Mouse (Mus musculus): ENCODE data around the gene Gm45717.
"Not testable (repeated sequence)": the region's sequence is repeated elsewhere in the genome, so short reads cannot be mapped to it uniquely, and the experiment has no call there.

The Gm45717 gene

DNA sequence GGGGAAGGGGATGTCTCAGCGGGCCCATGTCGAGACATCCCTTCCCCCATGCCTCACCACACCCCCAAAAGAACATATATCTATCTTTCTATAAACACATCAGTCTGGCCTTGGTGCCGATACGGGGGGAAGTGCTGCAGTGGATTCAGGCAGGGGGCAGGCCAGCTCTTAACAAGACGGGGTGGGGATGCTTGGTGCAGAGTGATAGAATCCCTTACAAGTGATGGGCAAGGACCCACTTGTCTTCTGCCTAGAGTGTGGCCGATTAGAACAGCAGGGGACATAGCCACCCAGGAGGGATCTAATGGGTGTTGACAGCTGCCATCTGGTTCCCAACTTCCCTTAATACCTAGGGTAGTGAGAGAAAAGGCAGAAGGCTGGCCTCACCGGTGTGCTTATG lies 15.2 kb upstream of the Gm45717 start:
- in situ Hi-C loops (cut with MboI; ENCODE audit: low sequenced_read_pairs): no loop called here

DNA sequence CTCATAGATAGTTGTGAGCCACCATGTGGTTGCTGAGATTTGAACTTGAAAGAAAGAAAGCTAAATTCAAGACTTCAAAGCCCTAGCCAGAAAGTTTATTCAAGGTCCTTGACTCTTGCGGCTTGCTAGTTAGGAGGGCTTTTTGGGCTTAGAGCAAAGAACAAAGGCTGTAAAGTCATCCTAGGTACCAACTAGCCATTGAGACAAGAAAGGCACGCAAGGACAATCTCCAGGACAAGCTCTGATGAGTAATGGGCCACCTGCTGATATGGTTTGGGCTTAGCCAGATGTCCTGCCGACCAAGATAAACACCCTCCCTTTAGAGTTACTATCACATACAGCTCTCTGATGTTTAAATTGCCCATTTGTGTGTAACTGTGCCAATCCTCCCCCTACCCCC lies 13.0 kb upstream of the Gm45717 start:
- in situ Hi-C loops (cut with MboI; ENCODE audit: low sequenced_read_pairs): not testable (repeated sequence)

DNA sequence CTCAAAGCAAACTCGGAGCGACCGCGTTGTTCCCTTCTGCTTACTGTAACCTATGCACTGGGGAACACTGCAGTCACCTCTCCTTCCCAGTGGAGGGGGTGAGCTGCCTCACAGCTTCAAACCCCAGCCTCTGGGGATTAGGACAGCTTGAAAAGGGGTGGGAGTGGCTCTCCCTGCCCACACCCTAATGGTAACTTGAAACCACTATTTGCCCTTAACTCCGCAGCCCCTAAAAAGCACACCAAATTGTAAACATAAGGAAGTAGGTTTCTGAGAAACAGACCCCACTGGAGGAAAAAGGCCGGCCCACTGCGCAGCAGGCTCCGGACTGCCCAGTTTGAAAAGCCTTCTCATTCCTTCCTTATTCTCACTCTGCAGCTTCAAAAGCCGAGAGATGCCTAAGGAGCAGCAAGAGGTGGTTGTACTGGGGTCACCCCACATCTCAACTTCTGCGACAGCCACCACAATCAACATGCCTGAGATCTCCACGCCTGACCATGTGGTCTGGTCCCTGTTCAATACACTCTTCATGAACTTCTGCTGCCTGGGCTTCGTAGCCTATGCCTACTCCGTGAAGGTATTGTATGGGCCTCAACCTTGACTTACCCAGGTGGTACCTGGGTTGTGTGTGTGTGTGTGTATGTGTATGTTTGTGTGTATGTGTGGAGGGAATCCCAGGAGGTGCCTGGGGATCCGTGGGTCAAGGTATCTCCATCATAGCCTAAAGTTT lies 12.3 kb upstream of the Gm45717 start:
- in situ Hi-C loops (cut with MboI; ENCODE audit: low sequenced_read_pairs): no loop called here

DNA sequence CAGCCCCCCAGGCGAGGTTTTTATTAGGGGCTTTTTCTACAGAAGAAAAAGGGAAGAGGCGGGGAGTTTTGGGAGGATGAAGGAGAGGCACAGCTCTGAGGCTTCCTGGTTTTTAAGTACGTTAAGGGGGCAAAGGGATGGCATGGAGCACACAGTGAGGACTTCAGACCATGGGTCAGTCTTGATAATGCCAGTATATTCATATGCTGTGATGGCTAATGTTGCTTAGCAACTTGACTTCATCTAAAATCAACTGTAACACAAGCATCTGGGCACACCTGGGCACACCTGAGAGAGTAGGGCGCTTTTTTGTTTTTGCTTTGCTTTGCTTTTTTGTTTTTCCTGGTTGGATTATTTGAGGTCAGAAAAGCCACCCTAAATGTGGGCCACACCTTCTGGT lies 11.2 kb upstream of the Gm45717 start, which contains the start of gene Ifitm1:
Gene Ifitm1 (plus strand): TSS at position 301 of the 400 bp plus-strand sequence.
- in situ Hi-C loops (cut with MboI; ENCODE audit: low sequenced_read_pairs): no loop called here

DNA sequence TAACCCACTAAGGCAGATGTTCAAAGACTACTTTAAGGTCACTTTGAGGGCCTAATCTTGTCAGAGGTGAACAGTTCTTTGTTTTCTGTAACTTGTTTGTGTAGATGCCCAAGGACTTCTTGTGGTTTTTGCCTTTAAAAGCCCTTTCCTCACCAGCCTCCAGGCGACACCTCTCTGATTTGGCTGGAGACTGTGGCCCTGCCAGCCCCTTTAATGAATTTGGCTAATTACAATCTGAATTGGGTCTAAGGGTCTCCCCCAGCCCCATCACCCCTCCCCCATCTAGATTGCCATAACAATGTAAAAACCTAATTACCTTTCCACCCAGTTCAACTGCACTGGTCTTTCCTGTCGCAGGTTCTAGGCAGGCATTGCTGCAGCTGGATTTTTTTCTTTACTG lies 7.0 kb upstream of the Gm45717 start:
- in situ Hi-C loops (cut with MboI; ENCODE audit: low sequenced_read_pairs): no loop called here

DNA sequence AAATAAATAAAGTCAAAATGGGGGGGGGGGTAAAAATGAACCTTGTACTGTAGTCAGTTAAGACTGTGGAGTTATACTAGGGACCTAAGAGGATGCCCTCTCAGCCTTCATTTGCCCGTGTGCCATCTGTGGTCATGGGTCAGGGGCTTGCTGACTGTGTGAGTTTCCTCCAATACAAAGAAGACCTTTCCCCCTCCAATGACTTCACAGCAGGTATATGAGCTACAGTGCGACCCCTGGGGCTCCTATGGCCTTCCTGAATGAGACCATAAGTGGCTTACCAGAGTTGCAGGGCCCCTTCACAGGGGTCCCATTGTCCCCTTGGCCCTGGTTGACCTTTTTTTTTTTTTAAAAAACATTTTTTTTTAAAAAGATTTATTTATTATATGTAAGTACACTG lies 5.7 kb upstream of the Gm45717 start:
- in situ Hi-C loops (cut with MboI; ENCODE audit: low sequenced_read_pairs): no loop called here

DNA sequence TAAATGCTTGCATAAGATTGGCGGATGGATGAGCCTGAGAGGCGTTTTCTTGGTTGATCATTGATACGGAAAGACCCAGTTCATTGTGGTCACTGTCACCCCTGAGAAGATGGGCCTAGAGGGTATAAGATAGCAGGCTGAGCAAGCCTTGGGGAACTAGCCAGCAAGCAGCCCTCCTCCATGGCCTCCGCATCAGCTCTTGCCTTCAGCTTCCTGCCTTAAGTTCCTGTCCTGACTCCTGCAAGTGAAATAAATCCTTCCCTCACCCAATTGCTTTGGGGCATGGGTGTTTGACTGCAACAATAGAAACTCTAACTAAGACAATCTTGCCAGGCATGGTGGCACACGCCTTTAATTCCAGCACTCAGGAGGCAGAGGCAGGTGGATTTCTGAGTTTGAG lies 4.3 kb upstream of the Gm45717 start:
- in situ Hi-C loops (cut with MboI; ENCODE audit: low sequenced_read_pairs): no loop called here

DNA sequence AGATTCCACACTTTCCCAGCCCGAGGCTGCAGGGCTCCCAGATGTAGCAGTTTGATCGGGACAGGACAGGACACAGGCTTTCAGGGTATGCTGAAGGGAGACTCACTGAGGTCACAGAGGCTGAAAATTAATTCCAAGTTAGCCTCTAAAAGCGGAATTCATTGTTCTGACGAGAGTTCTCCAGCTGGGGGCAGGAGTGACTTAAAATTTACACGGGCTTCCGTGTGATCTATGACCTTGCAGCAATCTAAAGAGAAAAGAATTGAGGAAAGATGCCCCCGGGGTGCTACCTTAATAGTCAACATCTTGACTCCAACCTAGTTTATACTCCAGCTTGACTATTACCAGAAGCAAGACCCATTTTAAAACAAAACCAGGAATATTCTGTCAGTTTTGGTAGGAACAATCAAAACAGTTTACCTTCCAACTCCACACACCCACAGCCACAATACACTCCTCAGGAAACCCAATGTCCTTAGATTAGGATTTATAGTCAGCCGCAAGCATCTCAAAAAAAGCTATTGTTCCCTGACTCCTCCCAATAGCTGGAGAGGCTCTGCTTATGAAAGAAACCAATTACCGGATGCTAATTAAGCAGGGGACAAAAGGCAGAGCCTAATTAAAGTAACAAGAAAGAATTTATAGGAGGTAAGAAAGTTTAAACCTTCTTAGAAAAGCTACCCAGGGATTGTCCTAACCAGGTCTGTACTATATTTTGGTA lies 3.6 kb upstream of the Gm45717 start:
- in situ Hi-C loops (cut with MboI; ENCODE audit: low sequenced_read_pairs): loop anchor here (5.0 kb wide), 1 partner anchor 88 kb away; no protein-coding TSS in a partner anchor

DNA sequence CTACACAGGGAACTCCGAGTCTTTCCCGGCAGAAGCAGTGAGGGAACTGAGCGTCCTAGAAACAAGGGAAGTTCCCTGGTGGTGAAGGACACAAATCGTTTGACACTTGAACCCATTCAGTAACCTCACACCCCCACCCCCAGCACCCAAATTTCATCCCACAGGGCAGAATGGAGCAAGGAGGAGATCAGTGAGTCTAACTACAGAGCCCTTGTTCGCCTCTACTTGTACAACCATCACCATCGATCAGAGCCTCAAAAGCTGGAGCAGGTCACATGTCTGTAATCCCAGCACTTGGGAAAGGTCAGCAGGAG lies 776 bp upstream of the Gm45717 start:
- in situ Hi-C loops (cut with MboI; ENCODE audit: low sequenced_read_pairs): loop anchor here (5.0 kb wide), 1 partner anchor 91 kb away; no protein-coding TSS in a partner anchor

DNA sequence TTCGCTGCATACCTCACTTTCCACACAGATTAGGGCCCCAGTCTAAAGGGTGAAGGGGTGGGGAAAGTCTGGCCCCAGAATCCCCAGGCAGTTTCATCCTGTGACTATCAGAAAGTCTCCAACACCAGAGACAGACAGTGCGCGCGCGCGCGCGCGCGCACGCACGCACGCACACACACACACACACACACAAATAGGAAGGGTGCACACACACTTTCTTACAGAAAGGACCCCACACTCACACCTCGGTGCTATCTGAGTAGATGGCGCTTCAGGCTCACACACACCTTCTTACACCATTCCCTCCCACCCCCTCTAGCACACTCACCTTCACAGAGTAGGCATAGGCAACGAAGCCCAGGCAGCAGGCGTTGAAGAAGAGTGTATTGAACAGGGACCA lies 395 bp downstream of the Gm45717 start:
- in situ Hi-C loops (cut with MboI; ENCODE audit: low sequenced_read_pairs): loop anchor here (5.0 kb wide), 1 partner anchor 92 kb away; no protein-coding TSS in a partner anchor

DNA sequence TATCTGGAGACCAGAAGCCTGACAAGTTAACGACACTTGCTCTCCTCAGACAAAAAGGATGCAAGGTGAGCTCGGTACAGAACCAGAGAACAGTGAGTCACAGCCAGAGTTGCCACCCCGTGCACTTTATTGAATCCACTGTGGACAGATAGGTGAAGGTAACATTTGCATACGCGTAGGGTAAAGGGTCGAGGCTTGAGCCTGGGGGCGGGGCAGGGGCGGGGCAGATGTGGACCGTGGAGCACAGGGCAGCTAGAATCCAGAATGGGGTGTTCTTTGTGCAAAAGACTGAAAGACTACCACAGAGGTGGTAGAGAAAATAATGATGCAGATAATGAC lies 1.0 kb downstream of the Gm45717 start:
- in situ Hi-C loops (cut with MboI; ENCODE audit: low sequenced_read_pairs): loop anchor here (5.0 kb wide), 1 partner anchor 93 kb away; no protein-coding TSS in a partner anchor

DNA sequence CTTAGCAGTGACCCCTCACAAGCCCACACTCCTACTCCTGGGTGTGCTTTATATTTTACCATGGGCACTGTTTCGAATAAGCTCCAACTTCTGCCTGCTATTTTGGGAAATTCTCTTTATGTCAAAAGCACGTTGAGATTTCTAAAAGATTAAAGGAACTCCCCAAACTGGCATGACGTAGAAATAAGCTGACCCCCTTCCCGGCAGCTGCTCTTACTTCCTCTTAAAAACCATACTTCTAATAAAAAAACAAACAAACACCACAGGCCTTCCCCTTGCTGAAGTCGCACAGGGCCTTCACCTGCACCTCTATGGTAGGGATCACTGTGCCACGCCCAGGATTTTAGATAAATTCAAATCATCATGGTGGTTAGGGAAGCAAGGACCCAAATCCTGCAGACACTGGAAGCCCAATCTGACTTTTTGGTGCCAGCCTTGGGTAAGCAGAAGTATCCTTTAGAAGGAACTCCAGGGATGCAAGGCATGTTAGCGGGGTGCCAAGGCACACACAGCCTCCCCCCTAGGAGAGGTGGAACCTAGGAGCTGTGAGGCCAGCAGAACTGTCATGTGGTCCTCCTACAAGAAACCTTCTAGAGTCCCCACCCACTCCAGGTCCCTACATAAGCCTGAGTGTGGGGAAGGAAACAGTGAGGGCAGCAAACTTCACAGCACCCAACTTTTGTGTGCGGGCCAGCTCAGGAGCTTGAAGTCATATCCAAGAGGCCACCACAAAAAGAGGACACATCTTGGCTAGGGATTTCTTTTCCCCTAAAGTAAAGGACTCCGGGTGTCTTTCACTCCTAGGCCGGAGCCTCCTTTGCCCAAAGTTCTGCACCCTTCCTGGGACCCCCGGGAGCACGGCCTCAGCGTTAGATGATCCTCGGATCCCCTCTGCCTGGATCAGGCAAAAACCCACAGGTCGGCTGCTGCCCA lies 1.7 kb downstream of the Gm45717 start:
- in situ Hi-C loops (cut with MboI; ENCODE audit: low sequenced_read_pairs): no loop called here

DNA sequence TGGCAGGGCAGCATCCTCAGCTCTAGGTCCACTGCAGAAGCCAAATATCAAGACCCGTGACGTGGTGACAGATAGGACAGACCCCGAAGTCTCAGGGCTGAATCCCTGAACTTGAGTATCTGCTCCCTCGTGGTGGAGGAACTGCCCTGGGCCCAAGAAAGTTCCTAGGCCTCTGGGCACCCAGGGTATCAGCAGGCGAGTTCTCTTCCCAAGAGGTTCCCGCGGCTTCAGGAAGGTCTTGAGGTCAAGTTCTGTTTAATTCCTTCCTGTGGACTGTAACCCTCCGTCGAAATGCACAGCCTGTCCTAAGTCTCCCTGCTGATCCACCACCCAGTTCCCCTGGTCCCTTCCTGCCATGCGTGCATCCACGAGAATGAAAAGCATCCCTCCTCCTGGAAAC lies 2.6 kb downstream of the Gm45717 start:
- in situ Hi-C loops (cut with MboI; ENCODE audit: low sequenced_read_pairs): no loop called here

DNA sequence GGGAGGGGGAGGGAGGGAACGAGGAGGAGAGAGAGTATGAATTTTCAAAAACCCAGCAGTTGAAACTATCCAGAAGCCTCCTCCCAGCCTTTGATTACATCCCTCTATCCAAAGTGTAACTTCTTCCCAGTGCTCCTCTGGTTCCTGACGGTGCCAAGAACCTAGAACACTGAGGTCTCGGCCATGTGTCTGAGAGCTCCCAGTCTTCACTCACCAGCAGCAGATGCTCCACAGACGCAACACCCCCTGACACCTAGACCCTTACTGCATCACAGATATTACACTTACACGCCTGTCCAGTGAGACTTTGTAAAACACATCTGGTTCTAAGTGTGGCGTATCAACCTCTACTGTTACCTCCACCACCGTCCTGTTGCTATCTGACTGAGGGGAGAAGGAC lies 3.3 kb downstream of the Gm45717 start:
- in situ Hi-C loops (cut with MboI; ENCODE audit: low sequenced_read_pairs): no loop called here

DNA sequence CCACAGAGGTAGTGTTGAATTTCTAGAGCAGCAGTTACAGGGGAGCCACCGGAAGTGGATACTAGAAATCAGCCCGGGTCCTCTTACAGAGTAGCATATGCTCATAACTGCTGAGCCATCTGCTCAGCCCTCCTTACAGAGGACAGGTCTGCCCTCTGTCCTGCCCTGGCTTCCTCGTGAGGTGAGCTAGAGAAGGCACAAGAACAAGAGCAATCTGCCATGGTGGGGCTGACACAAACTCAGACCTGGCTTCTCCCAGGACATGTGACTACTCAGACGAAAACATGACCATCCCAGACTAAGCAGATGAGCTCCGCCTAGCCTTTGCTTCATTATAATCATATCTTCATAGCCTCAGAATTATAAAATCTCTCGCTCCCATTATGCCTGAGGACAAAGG lies 4.0 kb downstream of the Gm45717 start:
- in situ Hi-C loops (cut with MboI; ENCODE audit: low sequenced_read_pairs): no loop called here

DNA sequence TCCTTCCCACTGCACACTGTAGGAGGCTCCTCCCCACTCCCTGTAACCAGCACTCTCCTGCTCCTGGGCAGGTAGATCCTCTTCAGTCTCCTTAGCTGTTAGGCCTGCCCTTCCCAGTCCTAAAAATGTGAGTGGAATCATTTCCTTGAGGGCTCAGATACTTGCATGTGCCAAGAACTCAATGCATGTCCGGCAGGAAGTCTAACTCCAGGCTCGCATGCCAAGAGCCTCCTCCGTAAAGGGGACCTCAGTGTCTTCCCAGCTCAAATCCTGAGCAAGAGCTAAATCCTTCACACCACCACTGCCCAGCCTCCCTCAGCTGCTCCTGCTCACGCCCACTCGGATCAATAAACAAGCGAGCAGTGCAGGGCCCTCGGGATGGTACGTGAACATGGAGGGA lies 4.7 kb downstream of the Gm45717 start:
- in situ Hi-C loops (cut with MboI; ENCODE audit: low sequenced_read_pairs): no loop called here

DNA sequence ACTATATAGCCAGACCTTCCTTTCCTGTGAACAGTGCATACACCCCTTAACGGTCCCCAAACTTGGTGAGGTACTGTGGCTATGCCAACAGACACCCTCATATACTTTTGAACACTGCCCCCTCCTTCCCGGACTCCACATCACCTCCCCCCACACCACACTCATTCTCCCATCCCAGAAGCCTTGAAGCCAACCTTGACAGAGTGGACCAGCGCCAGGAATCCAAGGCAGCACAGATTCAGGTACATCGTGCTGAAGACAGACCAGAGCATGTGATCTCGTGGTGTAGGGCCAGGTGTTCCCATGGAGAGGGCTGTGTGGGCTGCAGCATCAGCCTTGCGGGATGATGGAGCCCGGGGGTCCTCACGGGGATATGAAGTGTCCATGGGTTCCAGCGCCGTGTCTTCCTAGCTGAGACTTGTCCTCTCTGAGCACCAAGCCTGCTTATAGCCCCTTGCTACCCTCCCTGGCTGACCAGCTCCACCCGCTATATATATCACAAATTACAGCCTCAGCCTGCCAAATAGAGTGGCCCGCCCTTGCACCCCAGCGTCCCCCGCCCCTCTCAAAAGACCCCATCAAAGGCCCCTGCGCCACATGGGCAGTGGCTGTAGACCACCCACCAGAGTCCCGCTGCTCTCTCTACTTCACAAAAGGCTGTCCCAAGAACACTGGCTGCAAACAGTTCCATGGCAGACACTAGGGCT lies 5.8 kb downstream of the Gm45717 start, which contains the start of gene Ifitm5:
Gene Ifitm5 (minus strand): TSS at position 468 of the 707 bp plus-strand sequence.
- in situ Hi-C loops (cut with MboI; ENCODE audit: low sequenced_read_pairs): no loop called here

DNA sequence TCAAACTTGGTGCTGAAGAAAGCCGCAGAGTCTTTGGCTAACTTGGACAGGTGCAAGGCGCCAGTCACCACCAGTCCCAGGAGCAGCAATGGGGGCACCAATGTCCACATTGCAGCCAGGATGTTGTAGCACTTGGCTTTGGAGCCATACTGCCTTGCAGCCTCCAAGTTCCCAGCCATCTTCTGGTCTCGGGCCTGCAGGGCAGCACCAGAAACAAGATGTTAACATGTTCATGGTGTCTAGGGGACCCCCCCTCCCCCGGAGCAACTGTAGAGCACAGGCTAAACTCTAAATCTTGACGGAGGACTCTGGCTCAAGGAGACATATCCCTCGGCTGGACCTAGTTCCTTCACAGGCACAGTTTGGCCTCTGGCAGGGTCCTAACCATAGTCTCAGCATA lies 6.5 kb downstream of the Gm45717 start:
- in situ Hi-C loops (cut with MboI; ENCODE audit: low sequenced_read_pairs): no loop called here

DNA sequence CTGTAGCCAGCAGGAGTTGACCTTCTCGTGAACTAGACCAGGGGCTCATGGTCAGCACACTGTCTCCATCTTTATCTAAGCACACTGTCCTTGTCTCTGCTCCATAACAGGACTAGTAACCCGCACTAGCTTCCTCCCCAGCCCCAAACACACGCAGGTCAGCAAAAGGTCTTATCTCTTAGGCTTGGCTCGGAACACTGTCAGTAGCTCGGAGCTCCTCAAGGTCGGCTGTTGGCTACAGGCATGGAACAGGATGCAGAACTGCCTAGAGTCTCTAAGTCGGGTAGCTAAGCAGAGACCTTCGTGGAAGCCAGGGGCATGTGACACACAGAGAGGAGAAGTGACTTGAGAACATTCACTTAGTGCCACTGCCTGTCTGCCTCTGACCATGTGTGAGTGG lies 7.6 kb downstream of the Gm45717 start:
- in situ Hi-C loops (cut with MboI; ENCODE audit: low sequenced_read_pairs): no loop called here

DNA sequence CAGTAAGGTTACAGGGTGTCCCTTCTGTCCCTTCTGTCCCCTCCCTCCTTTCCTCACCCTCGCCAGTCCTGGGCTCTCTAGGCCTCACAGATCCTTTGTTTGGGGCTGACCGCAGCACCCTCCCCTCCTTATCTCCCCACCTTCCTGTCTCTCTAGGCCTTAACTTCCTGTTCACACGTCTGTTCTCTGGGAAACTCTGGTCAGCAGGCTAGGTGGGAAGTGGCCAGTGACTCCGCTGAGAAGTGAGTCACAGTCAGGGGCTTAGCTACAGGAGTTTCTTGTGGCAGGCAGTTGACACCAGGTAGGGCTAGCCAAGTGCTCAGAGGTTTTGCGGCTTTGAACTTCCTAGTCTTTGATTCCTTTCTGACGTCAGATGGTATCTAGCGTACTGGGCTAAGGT lies 8.8 kb downstream of the Gm45717 start:
- in situ Hi-C loops (cut with MboI; ENCODE audit: low sequenced_read_pairs): no loop called here

DNA sequence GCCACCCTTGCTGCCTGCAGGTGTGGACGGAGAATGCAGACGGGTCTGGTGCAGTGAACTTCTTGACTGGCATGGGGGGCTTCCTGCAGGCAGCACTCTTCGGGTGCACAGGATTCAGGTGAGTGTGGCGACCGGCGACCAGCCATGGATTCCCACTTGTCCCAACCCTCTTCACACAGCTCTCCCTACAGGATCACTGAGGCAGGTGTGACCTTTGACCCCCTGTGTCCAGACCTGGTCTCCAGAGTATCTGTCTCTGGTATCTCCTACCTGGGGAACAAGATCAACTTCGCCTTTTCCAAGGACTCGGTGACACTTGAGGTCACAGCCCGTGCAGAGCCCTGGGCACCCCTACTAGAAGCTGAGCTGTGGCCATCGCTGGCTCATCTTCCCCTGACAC lies 9.4 kb downstream of the Gm45717 start:
- in situ Hi-C loops (cut with MboI; ENCODE audit: low sequenced_read_pairs): no loop called here
